8 mouse cellular contexts compared by ENCODE assay signal in the genomic region with DNA sequence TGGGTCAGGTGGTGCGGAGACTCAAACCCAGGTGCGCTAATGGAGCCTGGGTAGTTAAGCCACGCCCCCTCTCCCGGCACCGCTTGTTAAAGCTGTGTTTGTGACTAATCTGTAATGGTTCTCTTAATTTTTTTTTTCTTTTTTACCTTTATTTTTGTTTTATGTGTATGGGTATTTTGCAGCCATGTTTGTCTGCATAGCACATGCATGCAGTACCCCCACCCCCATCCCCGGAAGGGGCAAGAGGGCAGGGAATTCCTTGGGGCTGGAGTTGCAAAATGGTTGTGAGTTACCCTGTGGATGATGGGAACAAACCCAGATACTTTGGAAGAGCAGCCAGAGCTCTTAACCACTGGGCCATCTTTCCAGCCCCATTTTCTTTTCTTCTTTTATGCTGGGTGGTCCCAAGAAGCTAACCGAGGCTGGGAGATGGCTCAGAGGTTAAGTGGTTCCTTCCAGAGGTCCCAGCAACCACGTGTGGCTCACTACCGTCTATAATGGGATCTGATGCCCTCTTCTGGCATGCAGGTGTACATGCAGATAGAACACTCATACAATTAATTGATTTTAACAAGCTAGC. TPM values are rescaled to one million over a fixed set of nuclear protein-coding genes. Genes with fewer than 3 reads are reported as not detected.
DNase-seq lines count a peak whose midpoint lies in the region; ATAC-seq and TF ChIP-seq lines count a peak whose summit lies in the region.

No protein-coding gene starts in this region.

- H3K36me3 ChIP-seq in lung, embryonic 15.5 days, result no peaks in the 10 kb centered on the region
- no peaks in the 10 kb centered on the region for H3K36me3 ChIP-seq in liver, postnatal 0 days (replicated peaks; ENCODE audit: insufficient read depth, low read length)

- H3K27ac ChIP-seq in lung, embryonic 15.5 days, result no peak overlapping the region
- no peak overlapping the region for H3K27ac ChIP-seq in liver, postnatal 0 days (ENCODE audit: low read depth)

- H3K4me1 ChIP-seq in lung, embryonic 15.5 days, result no peaks in the 10 kb centered on the region
- H3K4me1 ChIP-seq in liver, postnatal 0 days (ENCODE audit: insufficient read depth), result peaks cover 3% of the 10 kb centered on the region; the same call in 1 of the 2 replicates

- H3K4me3 ChIP-seq in lung, embryonic 15.5 days, result no peak overlapping the region
- no peak overlapping the region for H3K4me3 ChIP-seq in liver, postnatal 0 days (ENCODE audit: low read depth, low read length)

- no peak for TF ChIP-seq EP300 in liver, postnatal 0 days (IDR thresholded peaks at IDR 0.05; ENCODE audit: low read depth)

- TF ChIP-seq CTCF in liver, postnatal 0 days (IDR thresholded peaks at IDR 0.05; ENCODE audit: low read depth), result peak; percentile 55

- H3K9ac ChIP-seq in lung, embryonic 15.5 days, result no peak overlapping the region
- H3K9ac ChIP-seq in liver, postnatal 0 days (replicated peaks), result no peak overlapping the region

- peak overlapping the region; percentile 14 for H3K4me2 ChIP-seq in lung, embryonic 15.5 days
- peak overlapping the region; percentile 36 for H3K4me2 ChIP-seq in liver, postnatal 0 days (ENCODE audit: low read depth, low read length)

- H3K27me3 ChIP-seq in lung, embryonic 15.5 days, result no peaks in the 10 kb centered on the region
- no peaks in the 10 kb centered on the region for H3K27me3 ChIP-seq in liver, postnatal 0 days (ENCODE audit: insufficient read depth, low read length)

- peak; percentile 50 for DNase-seq in CD4-positive, CD25-positive, alpha-beta regulatory T cell, adult 2 months (ENCODE audit: low read depth, low spot score)
- no peak for DNase-seq in lung, postnatal 14 days
- no peak for DNase-seq in liver, postnatal 0 days
- no peak for DNase-seq in ovary, postnatal 14 days (ENCODE audit: low spot score)
- DNase-seq in frontal cortex, postnatal 25 days (ENCODE audit: low spot score in 2 of 2), result no peak

- no peaks in the 10 kb centered on the region for H3K9me3 ChIP-seq in lung, embryonic 15.5 days
- no peaks in the 10 kb centered on the region for H3K9me3 ChIP-seq in liver, postnatal 0 days (ENCODE audit: low read length)

- WGBS in lung, embryonic 15.5 days, result 8% methylated on average over 9 of the region's 9 CpGs
- 10% methylated on average over 9 of the region's 9 CpGs for WGBS in liver, postnatal 0 days (ENCODE audit: insufficient replicate concordance)

- ATAC-seq in CD4-positive, CD25-positive, alpha-beta regulatory T cell, adult 4 months, result no peak
- no peak for ATAC-seq in lung, embryonic 15.5 days (ENCODE audit: borderline replicate concordance, extremely low read depth, low FRiP score, low TSS enrichment)
- peak; percentile 48 for ATAC-seq in granulocyte monocyte progenitor cell, adult 5-6 weeks (replicated peaks; ENCODE audit: poor library complexity, severe bottlenecking)
- 0 out of 2 replicates have a peak, but pooled peaks have one; percentile 15 for ATAC-seq in liver, postnatal 0 days

RNA-seq across cellular contexts. Expression of gene Spats2, which starts 12.2 kb away (rescaled TPM):
- polyA plus RNA-seq in CD4-positive, CD25-positive, alpha-beta regulatory T cell, adult 4 months (2017; shearing (Covaris generic)), result under 1 TPM in 1 of 2 experiments, not detected in 1; 0.62 TPM
- polyA plus RNA-seq in lung, embryonic 15.5 days (2015; fragmentation: Nextera tagmentation; extraction: Ambion mirVana), result 37.8 and 38.9 TPM in 2 replicates
- 0.85 TPM in 1 of 2 replicates, not detected in the other for total RNA-seq in granulocyte monocyte progenitor cell, adult 5-6 weeks (2014; fragmentation: Nextera tagmentation)
- 0.46 and 1.0 TPM in 2 replicates for total RNA-seq in granulocyte monocyte progenitor cell, adult 5-6 weeks (2017)
- 4.0 and 4.7 TPM in 2 replicates for polyA plus RNA-seq in liver, postnatal 0 days (2015; fragmentation: Nextera tagmentation; extraction: Ambion mirVana)

RNA-seq across cellular contexts. Expression of gene Dnajc22, which starts 20.5 kb away (rescaled TPM):
- not detected for polyA plus RNA-seq in CD4-positive, CD25-positive, alpha-beta regulatory T cell, adult 4 months (2017; shearing (Covaris generic))
- 1.7 and 1.9 TPM in 2 replicates for polyA plus RNA-seq in lung, embryonic 15.5 days (2015; fragmentation: Nextera tagmentation; extraction: Ambion mirVana)
- not detected in 2 replicates for total RNA-seq in granulocyte monocyte progenitor cell, adult 5-6 weeks (2014; fragmentation: Nextera tagmentation)
- total RNA-seq in granulocyte monocyte progenitor cell, adult 5-6 weeks (2017), result not detected in 2 replicates
- 28.2 and 29.6 TPM in 2 replicates for polyA plus RNA-seq in liver, postnatal 0 days (2015; fragmentation: Nextera tagmentation; extraction: Ambion mirVana)

RNA-seq across cellular contexts. Expression of gene C1ql4, which starts 25.9 kb away (rescaled TPM):
- not detected for polyA plus RNA-seq in CD4-positive, CD25-positive, alpha-beta regulatory T cell, adult 4 months (2017; shearing (Covaris generic))
- not detected in 2 replicates for polyA plus RNA-seq in lung, embryonic 15.5 days (2015; fragmentation: Nextera tagmentation; extraction: Ambion mirVana)
- total RNA-seq in granulocyte monocyte progenitor cell, adult 5-6 weeks (2014; fragmentation: Nextera tagmentation), result not detected in 2 replicates
- not detected in 2 replicates for total RNA-seq in granulocyte monocyte progenitor cell, adult 5-6 weeks (2017)
- polyA plus RNA-seq in liver, postnatal 0 days (2015; fragmentation: Nextera tagmentation; extraction: Ambion mirVana), result 0.12 TPM in 1 of 2 replicates, not detected in the other

RNA-seq across cellular contexts. Expression of gene Troap, which starts 39.1 kb away (rescaled TPM):
- polyA plus RNA-seq in CD4-positive, CD25-positive, alpha-beta regulatory T cell, adult 4 months (2017; shearing (Covaris generic)), result 1 to 10 TPM in 1 of 2 experiments, under 1 TPM in 1; 0.59 to 1.3 TPM
- polyA plus RNA-seq in lung, embryonic 15.5 days (2015; fragmentation: Nextera tagmentation; extraction: Ambion mirVana), result 35.4 and 41.9 TPM in 2 replicates
- 11.0 and 44.6 TPM in 2 replicates for total RNA-seq in granulocyte monocyte progenitor cell, adult 5-6 weeks (2014; fragmentation: Nextera tagmentation)
- total RNA-seq in granulocyte monocyte progenitor cell, adult 5-6 weeks (2017), result 21.5 and 24.9 TPM in 2 replicates
- polyA plus RNA-seq in liver, postnatal 0 days (2015; fragmentation: Nextera tagmentation; extraction: Ambion mirVana), result 5.6 and 6.7 TPM in 2 replicates

RNA-seq across cellular contexts. Expression of gene Prph, which starts 58.5 kb away (rescaled TPM):
- not detected for polyA plus RNA-seq in CD4-positive, CD25-positive, alpha-beta regulatory T cell, adult 4 months (2017; shearing (Covaris generic))
- polyA plus RNA-seq in lung, embryonic 15.5 days (2015; fragmentation: Nextera tagmentation; extraction: Ambion mirVana), result 3.1 and 6.8 TPM in 2 replicates
- total RNA-seq in granulocyte monocyte progenitor cell, adult 5-6 weeks (2014; fragmentation: Nextera tagmentation), result not detected in 2 replicates
- not detected in 2 replicates for total RNA-seq in granulocyte monocyte progenitor cell, adult 5-6 weeks (2017)
- polyA plus RNA-seq in liver, postnatal 0 days (2015; fragmentation: Nextera tagmentation; extraction: Ambion mirVana), result 0.53 and 0.85 TPM in 2 replicates

Comparison
In these comparisons a context has a peak if more than half of its experiments do, and no peak if none do; other contexts are left out.
1. ATAC-seq: peak in granulocyte monocyte progenitor cell, adult 5-6 weeks (single experiment) and liver, postnatal 0 days (single experiment); none in CD4-positive, CD25-positive, alpha-beta regulatory T cell, adult 4 months (single experiment) and lung, embryonic 15.5 days (single experiment).
2. RNA of gene Dnajc22, which starts 20.5 kb away (polyA plus RNA-seq): 28.2 to 29.6 TPM in liver, postnatal 0 days; 1.7 to 1.9 TPM in lung, embryonic 15.5 days and not detected in CD4-positive, CD25-positive, alpha-beta regulatory T cell, adult 4 months; every median in the first group is over 10 times any median in the second.